Mouse (Mus musculus) kidney, adult 9 months (tissue): ENCODE measurements around the gene Zfp280b.
"Not testable (repeated sequence)": the region's sequence is repeated elsewhere in the genome, so short reads cannot be mapped to it uniquely, and the experiment has no call there.

Source experiments
- DNase-seq: peaks from one replicate; pipeline ENCODE4 v3.0.0; 2022

The Zfp280b gene

DNA sequence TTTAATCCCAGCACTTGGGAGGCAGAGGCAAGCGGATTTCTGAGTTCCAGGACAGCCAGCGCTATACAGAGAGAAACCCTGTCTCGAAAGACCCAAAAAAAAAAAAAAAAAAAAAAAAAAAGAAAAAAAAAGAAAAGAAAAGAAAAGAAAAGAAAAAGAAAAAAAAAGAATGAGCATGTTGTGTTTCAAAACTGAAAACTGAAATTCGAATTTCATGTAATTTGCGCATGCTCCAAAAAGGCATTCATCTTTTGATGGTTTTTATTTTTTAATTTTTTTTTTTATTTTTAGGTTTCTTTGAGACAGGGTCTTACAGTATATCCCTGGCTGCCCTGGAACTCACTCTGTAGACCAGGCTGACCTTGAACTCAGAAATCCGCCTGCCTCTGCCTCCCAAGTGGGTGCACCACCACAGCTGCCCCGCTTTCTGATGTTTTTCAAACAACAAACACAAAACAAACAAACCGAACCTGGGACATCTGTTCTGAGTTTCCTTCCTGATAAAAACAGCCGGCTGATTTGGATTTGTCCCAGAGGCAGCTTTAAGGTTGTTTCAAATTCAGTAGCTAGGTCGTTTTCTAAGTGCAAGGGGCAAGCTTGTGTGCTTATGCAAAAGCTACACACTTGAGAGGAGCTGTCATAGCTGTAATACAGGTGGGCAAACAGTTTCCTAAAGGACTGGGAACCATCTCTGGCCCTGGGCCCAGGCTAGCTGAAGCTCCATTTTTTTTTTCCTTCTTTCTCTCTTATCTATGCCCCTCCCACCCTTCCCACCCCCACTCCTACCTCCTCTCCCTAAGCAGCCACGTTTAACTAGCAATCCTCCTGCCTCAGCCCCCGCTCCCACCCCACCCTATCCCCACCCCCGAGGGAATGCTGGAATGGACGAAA is 694 bp upstream of the Zfp280b start:
- peak; percentile 26 for DNase-seq

DNA sequence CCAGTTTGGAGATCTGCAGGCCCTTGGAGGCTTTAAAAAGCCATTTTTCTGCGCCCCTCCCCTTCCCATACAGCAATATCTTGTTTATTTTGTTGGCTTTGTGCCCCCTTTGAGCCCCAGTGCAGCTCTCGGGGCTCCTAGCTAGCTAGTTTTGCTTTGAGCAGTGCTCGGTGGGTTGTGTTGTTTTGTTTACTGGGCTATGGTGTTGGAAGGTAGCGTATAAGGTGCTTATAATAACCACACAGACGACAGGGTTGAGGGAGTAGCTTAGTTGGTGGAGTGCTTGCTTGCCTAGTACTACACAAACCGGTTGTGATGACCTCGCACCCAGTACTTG is 637 bp downstream of the Zfp280b start:
- DNase-seq: no peak

DNA sequence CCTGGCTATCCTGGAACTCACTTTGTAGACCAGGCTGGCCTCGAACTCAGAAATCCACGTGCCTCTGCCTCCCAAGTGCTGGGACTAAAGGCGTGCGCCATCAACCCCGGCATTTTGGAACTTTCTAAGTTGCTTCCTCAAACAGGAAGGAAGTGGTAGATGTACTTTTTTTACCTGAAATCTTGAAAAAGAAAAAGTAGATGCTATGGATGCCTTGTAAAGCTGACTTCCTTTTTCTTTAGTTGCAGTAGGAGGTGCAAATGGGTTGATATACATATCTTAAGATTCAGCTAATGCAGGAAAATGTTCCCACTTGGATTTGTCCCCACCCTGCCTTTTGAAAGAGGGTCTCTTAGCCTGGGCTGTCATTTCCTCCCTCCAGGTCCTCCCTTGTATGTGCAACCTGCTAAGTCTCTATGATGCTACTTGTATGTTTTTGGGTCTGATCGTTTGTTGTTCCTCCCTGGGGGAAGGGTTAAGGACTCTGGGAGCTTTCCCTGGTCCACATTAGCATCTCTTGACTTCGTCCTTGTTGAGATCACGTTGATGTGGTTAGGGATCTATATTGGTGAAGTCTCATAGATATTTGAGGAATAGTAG is 1.7 kb downstream of the Zfp280b start:
- DNase-seq: no peak

DNA sequence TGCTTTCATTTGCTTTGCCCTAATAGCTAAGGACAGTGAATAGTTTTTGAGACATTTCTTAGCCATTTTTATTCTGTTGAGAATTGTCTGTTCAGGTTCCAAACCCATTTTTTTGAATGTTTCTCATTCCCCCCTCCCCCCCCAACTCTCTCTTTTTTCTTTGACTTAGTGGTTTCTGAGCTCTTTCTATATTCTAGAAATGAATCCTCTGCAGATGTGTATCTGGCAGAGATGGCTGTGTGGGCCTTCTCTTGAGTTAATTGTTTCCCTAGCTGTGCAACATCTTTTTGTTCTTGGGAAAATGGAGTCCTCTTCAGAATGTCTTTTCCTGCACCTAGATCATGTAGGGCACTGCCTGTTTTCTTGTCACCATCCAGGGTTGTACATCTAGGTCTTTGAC is 2.8 kb downstream of the Zfp280b start:
- no peak for DNase-seq

DNA sequence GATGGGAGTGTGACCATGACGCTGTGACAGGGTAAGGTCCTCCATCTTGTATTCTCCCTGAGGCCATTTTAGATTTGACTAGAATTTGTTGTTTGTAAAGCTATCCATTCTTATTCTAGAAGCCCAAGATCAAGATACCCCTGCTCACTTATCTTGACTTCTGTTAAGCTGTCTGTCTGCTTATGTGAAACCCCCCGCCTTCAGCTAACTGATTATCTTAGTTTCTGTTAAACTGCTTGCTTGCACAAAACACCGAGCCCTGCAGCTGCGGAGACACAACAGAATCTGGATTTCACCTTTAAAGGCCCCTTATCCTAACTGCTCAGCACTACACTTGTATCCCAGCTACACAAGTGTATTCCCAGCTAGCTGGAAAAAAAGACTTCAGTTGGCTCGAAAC is 4.5 kb downstream of the Zfp280b start:
- DNase-seq: no peak

DNA sequence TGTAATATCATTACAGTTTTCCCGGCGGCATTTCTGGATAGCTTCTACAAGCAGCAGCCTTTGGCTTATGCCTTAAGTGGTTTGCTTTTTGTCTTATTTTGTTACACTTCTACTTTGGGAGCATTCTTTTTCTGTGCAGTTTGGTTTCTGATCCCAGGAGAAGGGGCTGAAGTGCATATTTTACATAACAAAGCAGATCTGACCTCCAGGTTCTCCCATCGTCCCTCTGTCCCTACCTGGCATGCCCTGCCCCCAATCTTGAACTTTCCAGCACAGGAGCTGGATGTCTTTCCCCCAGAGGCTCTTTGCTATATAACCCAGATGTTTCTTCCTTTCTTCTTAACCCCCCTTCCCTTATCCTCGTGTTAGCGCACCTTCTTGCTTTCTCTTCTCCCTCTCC is 12.9 kb downstream of the Zfp280b start:
- peak; percentile 63 for DNase-seq

DNA sequence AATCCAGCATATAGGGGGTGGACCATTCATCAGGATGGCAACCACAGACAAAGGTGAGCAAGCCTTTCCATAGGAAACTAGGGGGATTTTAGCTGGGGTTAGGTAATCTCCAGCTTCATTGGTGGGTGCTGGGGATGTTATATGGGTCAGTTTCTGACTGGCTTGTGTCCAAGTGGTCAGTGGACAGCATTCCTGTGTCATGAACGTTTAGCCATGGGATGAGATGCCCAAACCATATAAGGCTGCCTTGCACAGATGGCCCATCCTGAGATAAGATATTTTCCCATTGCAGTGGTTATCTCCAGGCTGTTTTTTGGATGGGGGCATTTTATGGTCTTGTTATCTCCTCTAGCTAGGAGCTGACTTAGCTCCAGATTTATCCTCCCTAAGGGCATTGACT is 14.3 kb downstream of the Zfp280b start:
- no peak for DNase-seq

DNA sequence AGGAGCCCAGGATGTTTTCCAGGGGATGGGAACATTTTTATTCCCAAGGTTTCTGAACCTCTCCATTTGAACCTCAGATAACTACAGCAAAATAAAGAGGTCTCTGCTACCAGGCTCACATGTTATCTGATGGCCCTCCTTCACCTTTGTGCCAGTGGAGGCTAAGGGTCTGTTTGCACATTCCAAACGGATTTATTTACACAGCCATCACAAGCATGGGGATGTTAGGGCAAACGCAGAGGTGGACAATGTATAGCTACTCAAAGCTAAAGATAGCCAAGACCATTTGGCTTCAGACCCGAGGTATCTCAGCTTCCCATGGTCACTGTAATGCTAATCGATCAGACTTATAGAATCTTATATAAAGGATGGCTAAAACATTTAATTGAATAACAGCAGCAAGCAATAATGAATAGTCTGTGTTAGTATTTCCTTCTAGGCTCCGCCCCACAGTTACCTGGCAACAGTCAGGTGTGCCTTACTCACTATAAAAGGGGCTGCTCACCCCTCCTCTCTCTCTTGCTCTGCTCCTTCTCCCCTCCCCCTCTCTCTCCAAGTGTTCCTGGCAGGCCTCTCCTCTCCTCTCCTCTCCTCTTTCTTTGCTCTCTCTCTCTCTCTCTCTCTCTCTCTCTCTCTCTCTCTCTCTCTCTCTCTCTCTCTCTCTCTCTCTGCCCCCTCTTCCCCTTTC is 14.9 kb downstream of the Zfp280b start:
- no peak for DNase-seq

DNA sequence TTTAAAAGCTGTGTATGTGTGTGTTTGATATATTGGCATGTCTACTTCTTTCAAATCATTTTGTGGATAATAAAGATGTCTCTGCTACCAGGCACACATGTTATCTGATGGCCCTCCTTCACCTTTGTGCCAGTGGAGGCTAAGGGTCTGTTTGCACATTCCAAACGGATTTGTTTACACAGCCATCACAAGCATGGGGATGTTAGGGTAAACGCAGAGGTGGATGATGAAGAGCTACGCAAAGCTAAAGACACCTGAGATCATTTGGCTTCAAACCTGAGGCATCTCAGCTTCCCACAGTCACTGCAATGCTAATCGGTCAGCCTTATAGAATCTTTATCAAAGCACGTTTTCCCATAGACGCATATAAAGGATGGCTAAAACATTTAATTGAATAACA is 16.5 kb downstream of the Zfp280b start:
- DNase-seq: no peak

DNA sequence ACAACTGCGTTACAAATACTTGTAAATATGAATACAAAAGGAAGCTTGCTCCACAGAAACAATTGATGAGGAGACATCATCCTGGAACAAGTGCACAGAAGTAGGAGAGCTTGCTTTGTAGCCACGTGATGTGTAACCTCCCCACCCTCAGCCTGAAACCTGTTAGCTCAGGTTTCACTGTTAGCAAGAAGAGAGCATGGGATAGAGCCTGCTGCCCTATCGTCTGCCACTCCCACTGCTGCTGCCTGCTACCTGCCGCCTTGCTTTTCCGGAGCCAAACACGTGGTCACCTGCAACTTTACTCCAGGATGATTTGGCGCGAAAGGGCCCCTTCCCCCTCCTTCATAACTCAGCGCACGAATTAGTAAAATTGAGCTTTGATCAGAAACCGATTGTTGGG is 19.4 kb downstream of the Zfp280b start:
- DNase-seq: no peak

DNA sequence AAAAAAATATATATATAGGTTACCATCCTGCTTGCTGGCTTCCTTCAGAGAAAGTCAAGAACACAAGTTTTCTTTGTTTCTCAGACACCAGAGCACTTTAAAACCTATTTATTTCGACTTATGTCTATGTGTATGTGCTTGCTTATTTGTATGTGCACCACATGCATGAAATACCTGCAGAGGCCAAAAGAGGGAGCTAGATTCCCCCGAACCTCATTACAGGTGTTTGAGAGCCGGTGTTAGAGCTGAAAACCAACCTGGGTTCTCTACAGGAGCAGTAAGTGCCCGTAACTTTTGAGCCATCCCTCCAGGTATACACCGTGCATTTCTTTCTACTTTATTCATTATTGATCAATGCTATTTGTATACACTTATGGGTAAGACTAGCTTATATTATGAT is 30.0 kb downstream of the Zfp280b start:
- DNase-seq: no peak

DNA sequence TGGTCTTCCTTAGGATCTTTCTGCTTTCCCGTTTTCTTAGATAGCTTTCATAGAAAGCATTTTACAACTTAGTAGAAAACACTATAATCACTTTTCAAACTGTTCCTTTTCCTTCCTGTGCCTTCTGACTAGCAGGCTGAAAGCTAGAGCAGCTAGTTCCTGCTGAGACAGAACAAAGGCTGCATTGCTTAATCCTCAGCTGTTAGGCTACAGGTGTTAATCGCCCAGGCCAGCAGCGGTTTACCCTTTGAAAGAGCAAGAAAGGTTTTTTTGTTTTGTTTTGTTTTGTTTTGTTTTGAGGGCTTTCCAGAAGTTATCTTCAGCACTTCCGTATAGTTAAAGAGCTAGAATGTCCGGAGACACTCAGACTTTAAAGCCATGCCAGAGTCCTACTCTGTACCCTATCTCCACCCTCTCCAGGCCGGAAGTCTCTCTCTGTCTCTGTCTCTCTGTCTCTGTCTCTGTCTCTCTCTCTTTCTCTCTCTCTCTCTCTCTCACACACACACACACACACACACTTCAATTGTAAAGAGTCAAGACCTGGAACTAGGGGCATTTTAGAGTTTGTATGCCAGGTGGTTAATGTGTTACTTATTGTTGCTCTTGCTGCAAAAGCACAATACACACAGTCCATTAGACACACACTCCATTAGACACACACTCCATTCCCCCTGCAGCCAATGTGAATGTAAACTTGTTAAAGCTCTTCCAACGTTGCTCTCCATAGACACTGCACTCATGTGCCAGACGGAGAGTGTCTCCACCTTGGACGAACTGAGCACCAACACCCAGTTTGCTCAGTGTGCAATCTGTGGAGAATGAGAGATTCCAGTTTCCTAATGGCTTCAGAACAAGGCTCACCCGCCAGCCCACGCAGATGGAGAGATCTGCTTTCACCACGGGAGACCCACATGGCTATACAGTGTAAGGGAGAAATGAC is 35.5 kb downstream of the Zfp280b start:
- DNase-seq: peak; percentile 66

DNA sequence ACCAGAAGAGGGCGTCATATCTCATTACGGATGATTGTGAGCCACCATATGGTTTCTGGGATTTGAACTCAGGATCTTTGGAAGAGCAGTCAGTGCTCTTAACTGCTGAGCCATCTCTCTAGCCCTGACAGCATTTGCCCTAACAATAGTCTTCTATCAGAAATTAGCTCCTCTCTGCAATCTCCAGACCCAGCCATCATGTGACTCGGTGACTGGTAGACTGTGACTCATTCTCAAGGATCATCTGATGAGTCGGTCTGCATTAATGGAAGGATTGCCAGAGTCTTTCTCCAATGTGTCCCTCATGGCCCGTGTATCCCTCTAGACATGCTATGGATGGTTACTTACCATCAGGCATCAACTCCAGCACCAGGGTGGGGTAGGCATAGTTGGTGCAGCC is 39.6 kb downstream of the Zfp280b start:
- not testable (repeated sequence) for DNase-seq

DNA sequence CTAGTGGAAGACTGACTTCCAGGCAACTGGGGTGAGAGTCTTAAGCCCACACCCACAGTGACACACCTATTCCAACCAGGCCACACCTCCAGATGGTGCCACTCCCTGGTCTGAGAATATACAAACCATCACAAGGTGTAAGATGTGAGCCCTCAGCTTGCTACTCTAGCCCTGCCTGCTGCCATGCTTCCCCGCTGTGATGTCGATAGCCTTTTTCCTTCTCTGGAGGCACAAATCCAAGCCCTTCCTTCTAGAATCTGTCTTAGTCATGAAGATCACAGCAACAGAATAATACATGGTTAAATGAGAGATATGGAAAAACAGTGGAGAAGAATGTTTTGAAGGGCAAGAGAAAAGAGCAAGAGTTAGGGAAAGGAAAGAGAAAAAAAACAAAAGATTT is 44.6 kb downstream of the Zfp280b start:
- not testable (repeated sequence) for DNase-seq
